Mouse (Mus musculus): ENCODE results near the gene Srsf11.

Gene Srsf11

GRCm38 (mm10) chr3:157973236-157973635 is 63.2 kb downstream of the Srsf11 start:
- DNase-seq, result no peak

- no peak for DNase-seq
Observed at GRCm38 (mm10) chr3:157971151-157971550, 65.3 kb downstream of the Srsf11 start.
